Mouse (Mus musculus) ZHBTc4 (cell line): ENCODE results near the gene Tm4sf4.

Experiments
- DNase-seq: peaks from one replicate; pipeline ENCODE4 v3.0.0-alpha.2; 2011; ENCODE audit warnings: low read depth, low spot score

Tm4sf4 gene

GRCm38 (mm10) chr3:57425089-57425730, at the start of gene Tm4sf4:
Tm4sf4 (plus strand) TSS chr3:57425314.
- DNase-seq, result no peak

GRCm38 (mm10) chr3:57386423-57386822, 38.7 kb upstream of the Tm4sf4 start:
- no peak for DNase-seq

- DNase-seq, result no peak
These were observed 38.2 kb upstream of the Tm4sf4 start for GRCm38 (mm10) chr3:57386895-57387294.

- DNase-seq, result no peak
These were observed 37.5 kb upstream of the Tm4sf4 start for GRCm38 (mm10) chr3:57387593-57387992.

- DNase-seq, result no peak
These were observed 13.6 kb upstream of the Tm4sf4 start for GRCm38 (mm10) chr3:57411535-57411934.

- DNase-seq, result no peak
These were observed 4.9 kb upstream of the Tm4sf4 start for GRCm38 (mm10) chr3:57420233-57420632.

- DNase-seq, result no peak
These were observed 4.5 kb upstream of the Tm4sf4 start for GRCm38 (mm10) chr3:57420660-57421059.

- no peak for DNase-seq
These were observed 1.2 kb downstream of the Tm4sf4 start for GRCm38 (mm10) chr3:57426351-57426750.

- DNase-seq, result peak; percentile 14
These were observed 3.8 kb downstream of the Tm4sf4 start for GRCm38 (mm10) chr3:57428682-57429464.

- no peak for DNase-seq
These were observed 4.4 kb downstream of the Tm4sf4 start for GRCm38 (mm10) chr3:57429486-57429885.

GRCm38 (mm10) chr3:57431706-57432105, 6.6 kb downstream of the Tm4sf4 start:
- no peak for DNase-seq

GRCm38 (mm10) chr3:57435364-57435763, 10.2 kb downstream of the Tm4sf4 start:
- no peak for DNase-seq

- no peak for DNase-seq
These were observed 15.8 kb downstream of the Tm4sf4 start for GRCm38 (mm10) chr3:57440956-57441355.

- no peak for DNase-seq
These were observed 20.6 kb downstream of the Tm4sf4 start for GRCm38 (mm10) chr3:57445706-57446105.

- DNase-seq, result no peak
These were observed 22.8 kb downstream of the Tm4sf4 start for GRCm38 (mm10) chr3:57447889-57448288.

- DNase-seq, result peak; percentile 79
These were observed 23.3 kb downstream of the Tm4sf4 start for GRCm38 (mm10) chr3:57448445-57448844.

- no peak for DNase-seq
These were observed 33.5 kb downstream of the Tm4sf4 start for GRCm38 (mm10) chr3:57458652-57459051.

- DNase-seq, result no peak
These were observed 38.2 kb downstream of the Tm4sf4 start for GRCm38 (mm10) chr3:57463302-57463701.

GRCm38 (mm10) chr3:57466289-57466688, 41.2 kb downstream of the Tm4sf4 start:
- DNase-seq, result no peak

GRCm38 (mm10) chr3:57469325-57469724, 44.2 kb downstream of the Tm4sf4 start:
- no peak for DNase-seq

- DNase-seq, result peak; percentile 78
These were observed 45.2 kb downstream of the Tm4sf4 start for GRCm38 (mm10) chr3:57470326-57470725.

GRCm38 (mm10) chr3:57470981-57471601, 46.0 kb downstream of the Tm4sf4 start:
- peak; percentile 89 for DNase-seq

- DNase-seq, result no peak
These were observed 47.3 kb downstream of the Tm4sf4 start for GRCm38 (mm10) chr3:57472407-57472806.
